Mouse (Mus musculus): ENCODE data around the gene Pfn1.

GRCm38 (mm10) chr11:70666687-70667086 is 12.2 kb upstream of the Pfn1 start:
- no peak for TF ChIP-seq POLR2A (IDR thresholded peaks at IDR 0.05; ENCODE audit: insufficient read length, low read depth)
- no peak for TF ChIP-seq MYOG (IDR thresholded peaks at IDR 0.05; ENCODE audit: control insufficient read depth in 1 of 3, insufficient read depth in 1 of 3, insufficient read length in 2 of 3, low read depth in 2 of 3)
- no peak for TF ChIP-seq SRF (IDR thresholded peaks at IDR 0.05; ENCODE audit: control insufficient read depth, insufficient read length, low read depth)

Data from myocyte (in vitro differentiated cells).